Mouse (Mus musculus) bone marrow macrophage, adult 2 months (primary cell): Measurements from ENCODE around the gene Rapgef2.

ENCODE experiments used
- CTCF ChIP-seq: IDR thresholded peaks from 2 replicates; pipeline ENCODE4 v1.5.1; 2012; ENCODE audit warnings: low read depth, mild to moderate bottlenecking, low read length, moderate library complexity
- POLR2A ChIP-seq: IDR thresholded peaks from 2 replicates; pipeline ENCODE4 v1.6.1; 2012; ENCODE audit warnings: mild to moderate bottlenecking, low read depth, low read length, borderline replicate concordance

- TF ChIP-seq CTCF (no peak), POLR2A (no peak)
Measured at GRCm38 (mm10) chr3:79023735-79024328, 262.5 kb downstream of the Rapgef2 start.
